In the genomic region with DNA sequence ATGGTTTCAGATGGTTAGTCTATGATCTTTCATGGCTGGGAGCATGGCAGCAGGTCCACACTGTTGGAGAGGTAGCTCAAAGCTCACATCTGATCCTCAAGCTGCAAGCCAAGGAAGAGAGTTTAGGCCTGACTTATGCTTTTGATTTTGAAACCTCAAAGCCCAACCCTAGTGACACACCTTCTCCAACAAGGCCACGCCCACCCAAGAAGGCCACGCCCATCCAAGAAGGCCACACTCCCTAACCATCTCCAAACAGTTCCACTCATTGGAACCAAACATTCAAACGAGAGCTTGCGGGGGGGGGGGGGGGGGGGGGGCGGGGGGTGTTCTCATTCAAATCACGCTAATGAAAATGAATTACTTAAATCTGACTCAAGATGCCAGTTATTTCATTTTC, we compare ENCODE assay signal across 30 mouse cellular contexts. TPM values are rescaled to one million over a fixed set of nuclear protein-coding genes. Genes with fewer than 3 reads are reported as not detected.
A peak's percentile ranks its signal among the peaks of the same experiment; 100 is the strongest.
DNase-seq lines count a peak whose midpoint lies in the region; ATAC-seq and TF ChIP-seq lines count a peak whose summit lies in the region.
"Had no signal": no experiment of that assay in that cellular context is flagged by ENCODE, and none has a peak within 500 bp of the region (broad histone marks: within the 10 kb centered on the region; RNA-seq: fewer than 3 reads in every experiment).

No protein-coding gene starts in this region.

- H3K27me3 ChIP-seq in liver, embryonic 12.5 days (replicated peaks): no peaks in the 10 kb centered on the region
- no peaks in the 10 kb centered on the region for H3K27me3 ChIP-seq in MEL (ENCODE audit: control insufficient read depth in 1 of 2, insufficient read depth in 2 of 2, low read length in 2 of 2)
- H3K27me3 ChIP-seq in liver, embryonic 11.5 days (replicated peaks; ENCODE audit: control insufficient read depth, insufficient read depth, low read length): no peaks in the 10 kb centered on the region
- no peaks in the 10 kb centered on the region for H3K27me3 ChIP-seq in midbrain, postnatal 0 days (ENCODE audit: insufficient read depth, low read length)
- H3K27me3 ChIP-seq: embryonic facial prominence, embryonic 13.5 days; hindbrain, embryonic 13.5 days; midbrain, embryonic 15.5 days had no signal

- no peak for TF ChIP-seq RAD21 in MEL (IDR thresholded peaks at IDR 0.05; ENCODE audit: low read depth, low read length)

- TF ChIP-seq EP300 in MEL (IDR thresholded peaks at IDR 0.05; ENCODE audit: low read depth in 1 of 2, low read length in 2 of 2): no peak

- H3K9ac ChIP-seq in liver, embryonic 12.5 days: no peak overlapping the region
- no peak overlapping the region for H3K9ac ChIP-seq in MEL (ENCODE audit: control insufficient read depth, low read depth, low read length, poor library complexity, severe bottlenecking)
- no peak overlapping the region for H3K9ac ChIP-seq in liver, embryonic 11.5 days (ENCODE audit: low read depth, low read length)
- no peak overlapping the region for H3K9ac ChIP-seq in midbrain, postnatal 0 days (replicated peaks; ENCODE audit: low read length, poor library complexity, severe bottlenecking)
- H3K9ac ChIP-seq: embryonic facial prominence, embryonic 13.5 days; forebrain, postnatal 0 days; hindbrain, embryonic 13.5 days; midbrain, embryonic 15.5 days had no signal

- peaks cover 29% of the 10 kb centered on the region for H3K4me1 ChIP-seq in liver, embryonic 12.5 days
- peaks cover 7 to 8% of the 10 kb centered on the region in 2 experiments for H3K4me1 ChIP-seq in MEL (ENCODE audit: control insufficient read depth in 1 of 2, insufficient read depth in 2 of 2, low read length in 2 of 2)
- peaks cover 6% of the 10 kb centered on the region for H3K4me1 ChIP-seq in liver, embryonic 11.5 days (replicated peaks; ENCODE audit: control insufficient read depth, insufficient read depth, low read length)
- H3K4me1 ChIP-seq in midbrain, postnatal 0 days (ENCODE audit: insufficient read depth, low read length): no peaks in the 10 kb centered on the region
- H3K4me1 ChIP-seq: embryonic facial prominence, embryonic 13.5 days; forebrain, embryonic 10.5 days; hindbrain, embryonic 13.5 days; midbrain, embryonic 10.5 days; midbrain, embryonic 15.5 days had no signal

- WGBS in liver, embryonic 12.5 days (ENCODE audit: insufficient replicate concordance): 42% methylated on average over 5 of the region's 6 CpGs
- WGBS in liver, embryonic 11.5 days: 66% methylated on average over 5 of the region's 6 CpGs
- WGBS in midbrain, postnatal 0 days: 74% methylated on average over 5 of the region's 6 CpGs

- TF ChIP-seq CTCF in MEL (IDR thresholded peaks at IDR 0.05 in 2 of 3, conservative IDR thresholded peaks at IDR 0.05 in 1 of 3; ENCODE audit: control insufficient read depth in 1 of 3, insufficient read depth in 1 of 3, low read depth in 2 of 3, low read length in 3 of 3, poor library complexity in 1 of 3, severe bottlenecking in 1 of 3): no peak
- TF ChIP-seq CTCF in midbrain, postnatal 0 days (IDR thresholded peaks at IDR 0.05): no peak

- H3K27ac ChIP-seq in liver, embryonic 12.5 days: no peak overlapping the region
- H3K27ac ChIP-seq in MEL (ENCODE audit: control insufficient read depth, low read depth, low read length): no peak overlapping the region
- no peak overlapping the region for H3K27ac ChIP-seq in liver, embryonic 11.5 days (ENCODE audit: low read depth, low read length)
- H3K27ac ChIP-seq in midbrain, postnatal 0 days (ENCODE audit: low read depth, low read length): no peak overlapping the region
- H3K27ac ChIP-seq: embryonic facial prominence, embryonic 13.5 days; forebrain, embryonic 10.5 days; hindbrain, embryonic 13.5 days; kidney, postnatal 0 days; macrophage; midbrain, embryonic 10.5 days; midbrain, embryonic 15.5 days had no signal

- TF ChIP-seq POLR2A in MEL (IDR thresholded peaks at IDR 0.05; ENCODE audit: control insufficient read depth in 1 of 2, insufficient read depth in 1 of 2, low read depth in 1 of 2, low read length in 2 of 2, poor library complexity in 1 of 2): no peak

- no peaks in the 10 kb centered on the region for H3K79me2 ChIP-seq in MEL (ENCODE audit: control insufficient read depth, insufficient read depth, low read length, poor library complexity)

- no peak overlapping the region for H3K4me3 ChIP-seq in liver, embryonic 12.5 days
- H3K4me3 ChIP-seq in MEL (ENCODE audit: control insufficient read depth in 1 of 2, insufficient read depth in 1 of 2, low read depth in 2 of 2, low read length in 2 of 2): no peak overlapping the region
- no peak overlapping the region for H3K4me3 ChIP-seq in liver, embryonic 11.5 days (ENCODE audit: low read depth, low read length)
- no peak overlapping the region for H3K4me3 ChIP-seq in midbrain, postnatal 0 days (ENCODE audit: low read depth, low read length)
- H3K4me3 ChIP-seq: embryonic facial prominence, embryonic 13.5 days; forebrain, embryonic 10.5 days; hindbrain, embryonic 13.5 days; midbrain, embryonic 10.5 days; midbrain, embryonic 15.5 days had no signal

- no peak overlapping the region for H3K4me2 ChIP-seq in liver, embryonic 12.5 days
- no peak overlapping the region for H3K4me2 ChIP-seq in liver, embryonic 11.5 days
- H3K4me2 ChIP-seq in midbrain, postnatal 0 days (ENCODE audit: low read depth, low read length, poor library complexity, severe bottlenecking): no peak overlapping the region
- H3K4me2 ChIP-seq: embryonic facial prominence, embryonic 13.5 days; hindbrain, embryonic 13.5 days; midbrain, embryonic 15.5 days had no signal

- no peaks in the 10 kb centered on the region for H3K9me3 ChIP-seq in liver, embryonic 12.5 days (replicated peaks)
- H3K9me3 ChIP-seq in MEL (replicated peaks; ENCODE audit: insufficient read depth, low read length): no peaks in the 10 kb centered on the region
- no peaks in the 10 kb centered on the region for H3K9me3 ChIP-seq in liver, embryonic 11.5 days (ENCODE audit: control insufficient read depth, low read length)
- H3K9me3 ChIP-seq in midbrain, postnatal 0 days (ENCODE audit: low read length): no peaks in the 10 kb centered on the region
- H3K9me3 ChIP-seq: embryonic facial prominence, embryonic 13.5 days; forebrain, embryonic 10.5 days; hindbrain, embryonic 13.5 days; midbrain, embryonic 10.5 days; midbrain, embryonic 15.5 days had no signal

- H3K36me3 ChIP-seq in liver, embryonic 12.5 days: no peaks in the 10 kb centered on the region
- H3K36me3 ChIP-seq in MEL (ENCODE audit: control insufficient read depth in 1 of 2, insufficient read depth in 2 of 2, low read length in 2 of 2): peaks cover 0 to 10% of the 10 kb centered on the region in 2 experiments; a peak in 2 of 4 replicates
- no peaks in the 10 kb centered on the region for H3K36me3 ChIP-seq in liver, embryonic 11.5 days (ENCODE audit: control insufficient read depth, insufficient read depth, low read length)
- H3K36me3 ChIP-seq in midbrain, postnatal 0 days (ENCODE audit: insufficient read depth, low read length): no peaks in the 10 kb centered on the region
- H3K36me3 ChIP-seq: embryonic facial prominence, embryonic 13.5 days; forebrain, embryonic 10.5 days; hindbrain, embryonic 13.5 days; midbrain, embryonic 10.5 days; midbrain, embryonic 15.5 days had no signal

- no peak for ATAC-seq in liver, embryonic 12.5 days
- ATAC-seq in liver, embryonic 11.5 days (replicated peaks; ENCODE audit: low FRiP score): 0 out of 2 replicates have a peak, but pooled peaks have one; percentile 26
- no peak for ATAC-seq in midbrain, postnatal 0 days (ENCODE audit: low FRiP score)
- ATAC-seq: forebrain, postnatal 0 days; intestine, embryonic 16.5 days; midbrain, embryonic 15.5 days had no signal

- DNase-seq in liver (peak; percentile 73), MEL (ENCODE audit: low read depth, low spot score) (peak; percentile 58)
- no peak for DNase-seq in liver, embryonic 11.5 days (ENCODE audit: low spot score)
- no peak for DNase-seq in heart, adult 11 months
- DNase-seq in heart, postnatal 4 days: no peak
- no peak for DNase-seq in midbrain, postnatal 0 days (ENCODE audit: low spot score)
- DNase-seq: adrenal gland, postnatal 25 days; cerebellum, adult 18-20 months; cerebellum, postnatal 10 days; forebrain, postnatal 0 days; gastrocnemius, postnatal 10 days; heart, postnatal 14 days; kidney, adult 8-10 months; kidney, postnatal 4 days; lung, adult 2 months; lung, postnatal 10 days; right cerebral cortex, adult 18-20 months; spleen, adult 18-20 months; thymus, adult 18-20 months had no signal

TF ChIP-seq in MEL, 35 proteins besides CTCF, POLR2A, EP300 and RAD21 (continues in another document):
- TF ChIP-seq JUND (IDR thresholded peaks at IDR 0.05; ENCODE audit: low read depth, low read length) (no peak), HCFC1 (IDR thresholded peaks at IDR 0.05; ENCODE audit: low read depth, low read length) (no peak), MAFK (IDR thresholded peaks at IDR 0.05; ENCODE audit: borderline replicate concordance, low read depth, low read length) (no peak), GABPA (IDR thresholded peaks at IDR 0.05; ENCODE audit: low read depth, low read length) (no peak), POLR2AphosphoS2 (IDR thresholded peaks at IDR 0.05; ENCODE audit: low read length) (no peak), CHD2 (IDR thresholded peaks at IDR 0.05; ENCODE audit: low read length) (no peak), MAZ (IDR thresholded peaks at IDR 0.05; ENCODE audit: low read depth, low read length) (no peak), MAX (IDR thresholded peaks at IDR 0.05; ENCODE audit: low read length) (no peak), NRF1 (IDR thresholded peaks at IDR 0.05; ENCODE audit: insufficient read depth, low read depth, low read length, poor library complexity, severe bottlenecking) (no peak)

RNA-seq across cellular contexts. Expression of a gene that starts 19.5 kb away (rescaled TPM):
- 79.8 and 82.7 TPM in 2 replicates for polyA plus RNA-seq in liver, embryonic 12.5 days (2016; fragmentation: Nextera tagmentation; extraction: Ambion mirVana)
- total RNA-seq in MEL (2012; rRNA removed): 99.2 and 113 TPM in 2 replicates
- polyA plus RNA-seq in MEL (2012; ENCODE audit: insufficient read depth in 1 of 2, insufficient read length in 2 of 2, low read depth in 1 of 2, low replicate concordance in 2 of 2, missing spikeins in 1 of 2): 100 to 1,000 TPM in 1 of 2 experiments, 10 to 100 TPM in 1; 81.1 to 149 TPM
- 93.0 and 107 TPM in 2 replicates for polyA plus RNA-seq in liver, embryonic 11.5 days (2014; fragmentation: Nextera tagmentation; extraction: Ambion mirVana)
- total RNA-seq in heart, postnatal 4 days (2021): 10 to 100 TPM; 88.7 to 89.1 TPM
- 116 and 133 TPM in 2 replicates for total RNA-seq in midbrain, postnatal 0 days (2014; rRNA removed)
- 49.1 and 55.8 TPM in 2 replicates for polyA plus RNA-seq in midbrain, postnatal 0 days (2015; fragmentation: Nextera tagmentation; extraction: Ambion mirVana)

RNA-seq across cellular contexts. Expression of a gene that starts 19.9 kb away (rescaled TPM):
- polyA plus RNA-seq in liver, embryonic 12.5 days (2016; fragmentation: Nextera tagmentation; extraction: Ambion mirVana): 1.2 and 1.9 TPM in 2 replicates
- 17.9 and 23.9 TPM in 2 replicates for total RNA-seq in MEL (2012; rRNA removed)
- polyA plus RNA-seq in MEL (2012; ENCODE audit: insufficient read depth in 1 of 2, insufficient read length in 2 of 2, low read depth in 1 of 2, low replicate concordance in 2 of 2, missing spikeins in 1 of 2): not detected
- 0.58 and 1.3 TPM in 2 replicates for polyA plus RNA-seq in liver, embryonic 11.5 days (2014; fragmentation: Nextera tagmentation; extraction: Ambion mirVana)
- total RNA-seq in heart, postnatal 4 days (2021): under 1 TPM in 1 of 2 experiments, not detected in 1; 0.91 TPM
- not detected in 2 replicates for total RNA-seq in midbrain, postnatal 0 days (2014; rRNA removed)
- 0.96 and 1.9 TPM in 2 replicates for polyA plus RNA-seq in midbrain, postnatal 0 days (2015; fragmentation: Nextera tagmentation; extraction: Ambion mirVana)
- total RNA-seq: adrenal gland, postnatal 25 days; forebrain, postnatal 0 days; gastrocnemius, postnatal 10 days; liver, adult 2 months; neutrophil, adult 5-6 weeks had no signal
- polyA plus RNA-seq: embryonic facial prominence, embryonic 13.5 days; forebrain, embryonic 10.5 days; hindbrain, embryonic 13.5 days; liver, adult 2 months; lung, adult 2 months had no signal

Comparison
In these comparisons a context has a peak if more than half of its experiments do, and no peak if none do; other contexts are left out.
1. DNase-seq: peak in liver (single experiment) and MEL (single experiment); none in liver, embryonic 11.5 days (single experiment), heart, adult 11 months (single experiment), heart, postnatal 4 days (single experiment) and midbrain, postnatal 0 days (single experiment).